Mouse (Mus musculus): Measurements from ENCODE around the gene Vtcn1.

DNA sequence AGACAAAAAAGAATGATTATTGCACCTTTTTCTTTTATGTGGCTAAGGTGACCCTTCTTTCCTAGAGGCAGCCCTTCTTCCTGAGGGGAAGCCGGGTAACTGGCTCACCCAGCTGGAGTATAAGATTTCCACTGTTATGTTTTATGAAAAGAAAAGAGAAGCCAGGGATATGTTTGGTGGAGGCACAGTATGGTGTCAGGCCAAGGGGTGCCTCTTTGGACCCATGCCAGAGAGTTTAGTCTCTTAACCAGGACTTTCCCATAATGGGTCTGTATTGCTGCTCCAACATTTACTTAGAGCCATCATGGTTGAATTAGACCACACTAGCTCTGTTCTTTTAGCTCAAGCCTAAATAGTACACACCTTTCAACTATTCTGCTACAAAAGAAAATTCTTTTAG, 20.3 kb upstream of the Vtcn1 start:
- no peak for TF ChIP-seq EP300 (IDR thresholded peaks at IDR 0.05; ENCODE audit: low read depth)
- TF ChIP-seq CTCF (IDR thresholded peaks at IDR 0.05; ENCODE audit: low read depth), result no peak
